Mouse (Mus musculus) spleen, postnatal 14 days (tissue): ENCODE results near the gene Rgma.

ENCODE experiments used
- DNase-seq, 2 experiments: peaks; one replicate each; pipeline ENCODE4 v3.0.0; 2021 to 2022; ENCODE audit warnings: low spot score in 2 of 2

Gene Rgma

DNA sequence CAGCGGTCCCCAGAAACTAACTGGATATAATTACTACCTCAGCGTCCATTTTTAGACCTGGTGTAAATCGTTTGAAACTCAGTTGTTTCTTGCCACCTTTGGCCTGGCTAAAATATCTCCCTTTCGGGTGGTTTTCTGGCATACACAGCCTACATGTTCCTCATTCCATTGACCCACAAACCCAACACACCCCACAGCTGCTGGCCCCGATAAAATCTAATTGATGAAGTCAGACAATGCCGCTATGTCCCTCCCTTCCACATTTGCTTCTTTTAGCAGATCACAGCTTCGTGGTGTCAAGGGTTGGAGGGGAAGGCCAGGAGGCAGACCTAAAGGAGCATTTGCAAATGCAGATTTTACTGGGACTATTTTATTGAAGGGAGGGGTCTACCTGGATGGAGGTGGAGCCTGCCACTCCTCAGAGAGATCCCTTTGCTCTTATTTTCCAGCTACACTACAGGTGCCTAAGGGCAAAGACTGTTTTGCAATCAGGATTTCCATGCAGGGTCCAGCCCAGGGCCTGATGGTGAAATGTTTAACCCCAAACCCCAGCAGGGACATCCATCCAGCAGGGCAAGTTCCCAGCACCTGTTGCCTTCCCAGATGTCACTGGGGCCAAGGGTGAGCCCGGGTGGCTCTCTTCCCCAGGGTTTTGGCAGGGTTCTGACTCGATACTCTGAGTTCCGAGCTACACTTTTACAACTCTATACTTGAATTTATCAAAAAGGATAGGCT is 3.6 kb upstream of the Rgma start:
- no peak for DNase-seq

DNA sequence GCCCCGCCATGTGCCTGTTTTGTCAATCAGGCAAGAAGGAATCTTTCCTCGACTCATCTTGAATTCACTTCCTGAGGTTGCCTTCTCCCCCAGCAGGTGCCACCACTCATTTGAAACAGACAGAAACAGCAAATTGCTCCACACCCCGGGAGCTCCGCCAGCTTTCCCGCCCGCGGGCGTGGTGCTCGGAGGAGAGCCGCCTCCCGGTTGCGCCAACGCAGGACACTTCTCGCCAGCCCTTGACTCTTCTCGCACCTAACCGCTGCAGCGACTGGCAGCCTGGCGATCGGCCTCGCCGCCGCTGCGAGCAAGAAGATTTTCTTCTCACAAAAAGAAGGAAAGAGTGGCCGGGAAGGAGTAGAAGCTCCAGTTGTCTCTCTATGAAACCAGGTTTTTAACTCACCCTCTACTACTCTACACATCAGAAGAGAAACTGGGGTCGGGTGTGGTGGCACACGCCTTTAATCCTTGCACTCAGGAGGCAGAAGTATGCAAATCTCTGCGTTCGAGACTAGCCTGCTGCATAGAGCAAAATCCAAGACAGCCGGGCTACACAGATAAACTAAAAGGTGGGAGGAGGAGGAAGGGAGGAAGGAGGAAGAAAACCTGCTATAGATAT is 2.8 kb upstream of the Rgma start:
- DNase-seq: no peak

DNA sequence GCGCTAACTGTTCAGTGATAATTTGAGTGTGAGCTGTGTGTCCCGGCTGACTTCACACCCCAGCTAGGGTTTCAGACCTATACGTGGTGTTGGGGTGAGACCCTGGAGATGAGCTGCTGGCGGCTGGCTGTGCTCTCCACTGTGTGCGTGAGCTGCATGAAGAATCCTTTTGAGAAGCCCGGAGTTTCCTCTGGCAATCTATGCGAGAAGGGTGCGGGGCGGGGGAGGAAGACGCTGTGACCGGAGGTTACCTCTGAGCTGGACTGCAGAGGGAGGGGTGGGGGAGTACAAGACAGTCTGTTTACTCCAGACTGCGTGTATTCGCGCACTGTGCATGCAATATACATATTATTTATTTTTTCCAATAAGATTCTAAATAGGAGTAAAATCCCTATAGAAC is 582 bp upstream of the Rgma start:
- DNase-seq: no peak

DNA sequence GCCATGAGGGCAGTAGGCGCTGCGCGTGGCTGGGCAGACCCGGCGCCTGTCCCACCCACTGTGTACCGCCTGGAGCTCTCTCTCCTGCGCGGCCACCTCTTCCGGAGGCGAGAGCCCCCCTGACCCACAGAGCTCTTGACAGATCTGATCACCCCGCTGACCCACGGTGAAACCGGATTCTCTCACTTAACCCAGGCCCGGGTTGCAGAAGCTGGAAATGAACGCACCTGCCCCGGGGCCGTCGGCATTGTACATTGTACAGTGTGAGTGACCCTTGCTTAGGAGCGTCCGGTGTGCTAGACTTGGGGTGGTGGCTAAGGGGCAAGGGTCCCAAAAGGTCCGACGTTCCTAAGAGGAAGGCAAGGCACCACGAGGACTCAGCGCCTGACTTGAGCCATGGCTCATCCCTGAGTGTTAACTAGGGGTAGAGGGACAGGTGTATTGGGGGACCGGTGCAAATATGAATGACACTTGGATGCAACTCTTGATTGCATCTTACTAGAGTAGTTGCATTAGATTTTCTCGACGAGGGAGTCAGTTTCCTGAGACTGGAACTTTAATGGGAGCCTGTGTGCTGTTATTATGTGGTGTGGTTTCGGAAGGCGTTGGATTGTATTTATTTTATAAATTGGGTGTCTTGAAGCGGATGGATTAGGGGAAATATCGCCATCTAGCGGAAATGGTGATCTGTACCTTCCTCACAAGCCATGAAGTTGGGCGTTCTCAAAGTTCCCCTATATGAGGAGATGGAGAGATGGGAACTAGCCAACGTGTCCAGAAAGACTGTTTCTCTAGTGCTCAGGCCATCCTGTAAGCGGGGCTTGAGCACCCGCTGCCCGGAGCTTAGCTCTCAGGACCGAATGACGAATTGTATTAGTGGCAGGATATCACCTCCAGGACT is 1.0 kb downstream of the Rgma start:
- DNase-seq: no peak

DNA sequence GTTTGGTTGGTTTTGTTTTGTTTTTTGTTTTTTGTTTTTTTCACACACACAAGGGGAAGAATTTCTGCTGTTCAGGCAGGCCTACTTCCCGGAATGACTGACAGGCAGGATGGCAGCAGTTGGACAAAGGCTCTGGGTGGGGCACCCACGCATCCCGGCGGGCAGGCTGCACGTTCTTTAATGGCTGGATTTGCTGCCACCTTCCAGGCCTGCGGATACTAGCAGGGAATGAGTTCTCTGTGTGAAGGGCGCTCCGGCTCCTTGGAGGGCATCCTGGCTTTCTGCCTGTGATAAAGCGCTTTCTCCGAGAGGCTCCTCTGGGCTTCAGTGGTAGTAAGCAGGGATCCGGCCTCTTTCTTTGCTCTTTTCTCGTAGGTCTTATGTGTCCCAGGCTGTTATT is 2.0 kb downstream of the Rgma start:
- DNase-seq: no peak

DNA sequence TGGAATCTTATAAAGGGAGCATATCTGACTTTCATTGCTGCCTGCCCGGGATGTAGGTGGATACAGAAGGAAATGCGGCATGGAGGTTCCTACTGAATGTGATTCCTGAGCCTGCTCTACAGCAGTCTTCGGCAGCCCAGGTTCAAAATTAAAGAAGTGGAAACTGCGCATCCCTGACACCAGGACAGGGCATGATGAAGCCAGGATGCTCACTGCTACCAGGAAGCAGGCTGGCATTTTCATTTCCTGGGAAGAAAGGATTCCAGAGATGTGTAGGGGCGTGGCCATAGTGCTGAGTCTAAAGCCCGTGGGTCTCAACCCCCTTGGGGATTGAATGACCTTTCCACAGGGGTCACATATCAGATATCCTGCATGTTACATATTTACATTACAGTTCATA is 2.7 kb downstream of the Rgma start:
- DNase-seq: no peak

DNA sequence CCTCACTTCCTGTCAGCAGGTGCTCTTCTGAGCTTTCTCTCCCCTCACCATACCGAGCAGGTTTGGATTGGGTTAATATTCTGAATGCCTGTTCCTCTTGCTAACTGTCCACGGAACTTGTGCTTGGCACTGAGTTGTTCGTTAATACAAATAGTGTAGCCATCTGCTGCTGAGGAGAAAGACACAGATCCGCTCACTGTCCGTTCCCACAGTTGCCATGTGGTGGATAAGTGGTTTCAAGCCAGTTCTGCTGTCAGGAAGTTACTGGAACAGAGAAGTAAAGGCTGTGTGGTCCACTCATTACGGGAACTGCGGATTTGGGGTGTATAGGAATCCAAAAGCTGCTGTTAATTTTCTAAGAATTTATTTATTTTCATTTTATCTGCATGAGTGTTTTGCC is 7.5 kb downstream of the Rgma start:
- DNase-seq: no peak

DNA sequence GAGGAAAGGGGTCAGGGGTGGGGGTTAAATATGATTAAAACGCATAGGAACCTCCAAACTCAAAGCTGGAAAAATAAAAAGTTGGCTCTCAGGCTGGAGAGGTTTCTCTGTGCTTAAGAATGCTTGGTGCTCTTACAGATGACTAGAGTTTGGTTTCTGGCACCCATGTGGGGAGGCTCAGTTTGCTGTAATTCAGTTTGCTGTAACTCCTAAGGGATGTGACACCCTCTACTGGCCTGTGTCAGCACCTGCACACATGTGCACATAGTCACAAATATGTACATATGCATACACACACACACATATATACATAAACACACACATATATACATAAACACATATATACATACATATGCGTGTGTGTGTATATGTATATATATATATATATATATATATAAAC is 13.6 kb downstream of the Rgma start:
- no peak for DNase-seq

DNA sequence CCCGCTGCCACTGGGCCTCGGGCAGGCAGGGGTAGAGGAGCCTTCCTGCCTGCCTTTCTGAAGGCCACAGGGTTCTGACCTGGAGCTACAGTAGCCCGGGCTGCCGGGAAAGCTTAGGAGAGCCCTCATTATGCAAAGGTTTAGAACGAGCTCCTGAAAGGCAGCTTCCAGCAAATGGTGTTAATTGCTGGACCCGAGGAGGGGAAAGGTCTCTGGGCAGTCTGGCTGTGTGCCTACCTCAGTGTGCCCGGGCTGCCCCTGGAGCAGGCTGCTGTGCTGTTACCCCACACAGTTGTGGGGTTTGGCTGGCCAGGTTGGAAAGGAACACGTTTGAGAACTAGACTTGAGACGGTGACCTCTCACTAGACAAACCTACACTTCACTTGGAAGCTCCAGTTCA is 14.1 kb downstream of the Rgma start:
- DNase-seq: no peak

DNA sequence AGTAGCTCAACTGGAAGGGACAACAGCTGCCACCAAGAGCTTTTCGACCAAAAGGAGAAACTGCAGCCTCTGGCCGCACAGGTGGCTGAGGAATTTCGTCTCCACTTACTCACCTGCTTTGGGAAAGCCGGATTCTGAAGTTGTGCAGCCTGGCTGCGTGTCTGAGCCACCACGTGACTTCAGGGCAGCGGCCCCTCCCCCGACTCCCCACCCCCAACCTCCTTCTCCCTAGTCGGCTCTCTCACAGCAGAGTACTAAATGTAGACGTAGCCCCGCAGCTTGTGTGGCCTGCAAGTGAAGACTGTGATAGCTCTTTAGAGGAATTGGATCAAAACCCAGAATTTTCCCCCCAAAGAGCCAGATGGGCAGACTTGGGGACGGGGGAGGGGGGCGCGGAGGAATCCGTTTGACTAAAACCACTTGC is 14.6 kb downstream of the Rgma start:
- DNase-seq: no peak

DNA sequence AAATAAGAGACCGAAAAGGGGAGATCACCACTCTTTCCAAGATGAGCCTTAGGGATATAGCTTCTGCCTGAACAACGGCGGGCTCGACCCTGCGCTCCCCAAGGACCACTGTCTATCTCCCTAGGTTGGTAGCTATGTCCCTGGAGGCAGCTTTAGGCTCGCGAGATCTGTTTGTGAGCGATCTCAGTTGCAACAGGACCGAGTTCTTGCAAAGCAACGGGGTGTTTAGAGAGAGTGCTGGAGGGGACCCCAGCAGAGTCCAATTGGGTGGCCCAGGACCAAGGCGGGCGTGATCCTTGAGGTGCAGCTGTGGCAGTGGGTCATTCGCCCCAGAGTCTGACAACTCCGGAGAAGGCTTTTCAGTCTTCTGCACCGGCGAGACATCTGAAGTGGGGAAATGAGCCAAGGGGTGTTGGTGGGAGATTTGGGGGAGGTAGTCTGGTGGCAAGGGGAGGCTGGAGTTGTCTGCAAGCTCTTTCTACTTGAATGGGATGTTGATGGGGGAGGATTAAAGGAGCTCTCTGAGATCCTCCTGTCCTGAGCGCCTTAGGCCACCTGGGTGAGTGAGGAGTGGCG is 15.2 kb downstream of the Rgma start:
- no peak for DNase-seq

DNA sequence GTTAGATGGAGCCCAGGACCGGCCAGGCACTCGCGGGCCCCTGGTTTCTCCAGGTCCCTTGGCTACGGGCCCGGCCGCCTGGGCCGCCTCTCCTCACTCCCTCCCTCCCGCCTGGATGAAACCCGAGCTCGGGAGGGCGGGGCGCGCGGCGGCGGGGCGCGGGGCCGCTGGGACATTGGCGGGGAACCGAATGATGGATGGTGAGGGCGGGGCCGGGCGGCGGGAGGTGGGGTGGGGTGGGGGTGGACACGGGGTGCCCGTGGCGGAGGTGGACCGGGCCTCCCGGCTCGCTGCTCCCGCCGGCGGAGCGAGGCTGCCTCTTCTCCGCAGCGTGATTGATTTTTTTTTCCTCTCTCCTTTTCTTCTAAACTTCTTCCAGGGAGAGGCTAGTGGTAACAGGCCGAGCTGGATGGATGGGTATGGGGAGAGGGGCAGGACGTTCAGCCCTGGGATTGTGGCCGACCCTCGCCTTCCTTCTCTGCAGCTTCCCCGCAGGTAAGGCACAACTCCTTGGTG is 15.8 kb downstream of the Rgma start:
- peak in 1 of 2 experiments; percentile 11 for DNase-seq

DNA sequence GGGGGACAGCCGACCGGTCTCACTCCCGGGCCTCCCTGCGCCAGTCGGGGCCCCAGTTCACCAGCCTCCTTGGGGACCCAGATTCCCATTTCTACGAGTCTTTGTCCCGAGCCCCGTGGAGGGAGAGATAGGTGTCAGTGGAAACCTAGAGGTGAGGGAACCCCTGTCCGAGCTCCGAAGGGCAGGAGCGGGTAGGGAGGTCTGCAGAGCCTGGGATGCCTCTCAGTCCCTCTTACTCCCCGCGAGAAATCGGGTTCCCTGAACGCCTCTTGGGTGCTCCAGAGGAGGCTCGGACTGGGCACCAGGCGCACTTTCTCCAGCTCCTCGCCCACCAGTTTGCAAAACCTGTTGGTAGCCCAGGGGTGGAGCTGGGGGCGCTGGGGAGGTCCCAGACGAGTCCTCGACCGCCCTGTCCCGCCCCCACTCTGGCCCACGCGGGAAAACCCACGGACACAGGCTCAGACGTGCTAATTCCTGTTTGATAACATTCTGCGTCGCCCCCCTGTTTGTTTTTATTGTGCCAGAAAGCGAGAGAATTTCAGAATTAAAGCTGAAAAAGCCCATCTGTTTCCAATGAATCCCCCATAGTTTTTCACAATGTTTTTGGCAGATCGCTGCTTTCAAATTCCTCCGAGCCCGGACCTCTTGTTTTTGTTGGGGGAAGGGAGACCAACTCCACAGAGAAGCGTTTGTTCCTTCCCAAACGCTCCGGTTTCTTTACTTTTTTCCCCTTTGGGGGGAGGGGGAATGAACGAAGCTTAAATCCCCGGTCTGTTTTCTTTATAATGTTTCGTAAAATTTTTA is 16.4 kb downstream of the Rgma start:
- DNase-seq: no peak

DNA sequence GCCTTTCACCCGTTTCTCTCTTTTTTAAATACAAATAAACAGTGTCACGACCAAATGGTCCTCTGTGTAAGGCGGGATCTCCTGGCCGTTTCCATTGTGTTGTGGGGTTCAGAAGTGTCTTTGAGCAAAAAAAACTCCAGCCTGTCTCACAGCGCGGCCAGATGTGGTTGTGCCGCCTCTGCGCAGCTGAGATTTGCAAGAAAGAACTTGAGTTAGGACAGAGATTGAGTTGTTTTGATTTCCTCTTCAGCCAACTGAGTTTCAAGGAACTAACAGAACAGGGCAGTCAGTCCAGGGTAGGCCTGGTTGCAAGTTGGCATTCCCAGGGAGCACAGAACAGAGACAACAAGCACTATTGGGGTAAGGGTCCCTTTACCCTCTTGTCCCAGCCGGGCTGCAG is 17.1 kb downstream of the Rgma start:
- no peak for DNase-seq

DNA sequence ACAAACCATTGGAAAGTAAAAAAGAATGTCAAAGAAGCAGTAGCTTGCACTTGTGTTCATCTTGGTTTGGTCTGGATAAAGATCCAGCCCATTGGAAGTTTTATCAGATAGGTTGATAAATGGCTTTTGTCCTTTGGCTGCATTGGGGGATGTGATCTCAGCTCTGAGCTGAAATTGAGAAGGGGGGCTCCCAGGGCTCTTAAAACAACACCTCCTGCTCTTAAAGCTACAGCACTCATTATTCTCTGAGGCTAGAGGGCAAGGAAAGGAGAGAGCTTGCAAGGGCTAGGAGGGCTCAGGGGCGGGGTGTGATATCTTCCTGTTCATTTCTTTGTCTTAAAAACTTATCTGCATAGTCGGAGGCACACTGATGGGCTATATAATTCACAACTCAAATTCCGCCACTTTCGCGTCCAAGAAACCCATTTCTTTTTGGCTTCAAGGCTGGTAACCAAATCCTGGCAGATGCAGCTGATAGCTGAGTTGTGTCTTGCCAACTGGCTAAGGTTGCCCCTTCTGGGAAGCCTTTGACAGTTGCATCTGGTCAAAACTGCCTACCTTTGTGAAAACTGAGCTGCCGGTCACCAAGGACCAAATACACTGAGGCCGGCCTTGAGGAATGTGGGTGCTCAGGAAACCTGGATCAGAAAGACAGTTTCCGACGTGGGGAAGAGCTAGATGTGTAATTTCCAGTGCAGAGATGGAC is 18.2 kb downstream of the Rgma start:
- DNase-seq: no peak

DNA sequence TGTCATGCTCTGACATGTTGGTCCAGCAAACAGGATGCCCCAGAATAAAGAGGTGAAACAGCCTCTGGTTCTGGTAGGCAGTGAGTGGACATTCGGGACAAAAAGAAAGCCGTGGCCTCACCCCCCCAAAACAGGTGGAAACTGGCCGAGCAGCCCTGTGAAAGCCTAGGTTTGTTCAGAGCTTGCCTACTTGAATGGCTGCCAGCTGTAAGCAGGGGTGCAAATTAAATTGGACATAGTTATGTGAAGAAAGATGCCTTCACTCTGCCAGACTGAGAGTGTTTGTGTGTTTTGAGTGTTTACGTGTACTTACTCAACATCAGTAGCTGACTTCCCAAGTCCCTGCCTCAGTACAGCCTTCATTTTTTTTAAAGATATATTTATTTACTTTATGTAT is 18.7 kb downstream of the Rgma start:
- DNase-seq: no peak

DNA sequence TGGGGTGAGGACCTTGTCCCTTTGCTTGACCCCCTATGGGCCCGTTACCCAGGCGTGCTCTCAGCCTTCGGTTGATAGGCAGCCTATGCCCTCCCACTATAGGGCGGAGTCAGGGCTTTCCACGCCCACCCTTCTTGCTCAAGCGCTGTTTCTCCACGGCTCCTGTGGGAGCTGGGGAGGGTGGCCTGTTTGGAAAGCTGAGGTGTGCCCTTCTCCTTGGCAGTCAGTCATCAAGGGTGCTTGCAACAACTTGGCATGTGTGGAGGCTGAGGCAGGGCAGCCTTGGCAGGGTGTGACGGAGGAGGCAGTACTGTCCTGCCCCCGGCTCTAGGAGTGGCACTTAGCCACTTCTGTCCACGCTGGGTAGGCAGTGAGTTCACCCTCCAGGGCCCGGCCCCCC is 23.0 kb downstream of the Rgma start:
- peak in 1 of 2 experiments; percentile 18 for DNase-seq

DNA sequence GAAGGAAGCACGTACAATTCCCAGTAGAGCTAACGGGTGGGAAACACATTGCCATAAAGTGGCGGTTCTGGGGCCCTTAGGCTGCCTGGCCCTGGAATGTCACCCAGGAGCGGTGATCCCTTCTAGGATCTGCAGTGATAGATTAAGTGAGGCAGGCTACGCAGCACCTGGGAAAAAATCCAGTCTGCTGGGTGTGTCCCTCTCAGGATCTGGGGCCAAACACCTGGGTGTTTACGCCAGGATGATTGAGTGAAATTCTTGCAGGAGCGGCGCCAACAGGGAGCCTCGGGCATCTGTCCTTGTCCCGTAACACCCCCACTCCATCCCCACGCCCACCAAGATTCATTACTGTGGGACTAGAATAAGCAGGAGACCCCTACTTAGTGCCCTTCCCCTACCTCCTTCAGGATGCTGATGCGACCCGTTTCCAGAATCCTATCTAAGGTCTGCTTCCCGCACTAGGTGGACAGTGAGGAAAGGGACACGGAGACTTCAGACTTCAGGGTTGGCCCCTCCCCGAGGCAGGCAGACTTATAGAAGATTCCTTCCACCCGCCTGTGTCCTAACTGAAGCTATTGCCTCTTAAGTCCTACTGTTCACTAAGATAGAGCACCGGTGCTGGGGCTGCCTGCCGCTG is 23.6 kb downstream of the Rgma start:
- no peak for DNase-seq

DNA sequence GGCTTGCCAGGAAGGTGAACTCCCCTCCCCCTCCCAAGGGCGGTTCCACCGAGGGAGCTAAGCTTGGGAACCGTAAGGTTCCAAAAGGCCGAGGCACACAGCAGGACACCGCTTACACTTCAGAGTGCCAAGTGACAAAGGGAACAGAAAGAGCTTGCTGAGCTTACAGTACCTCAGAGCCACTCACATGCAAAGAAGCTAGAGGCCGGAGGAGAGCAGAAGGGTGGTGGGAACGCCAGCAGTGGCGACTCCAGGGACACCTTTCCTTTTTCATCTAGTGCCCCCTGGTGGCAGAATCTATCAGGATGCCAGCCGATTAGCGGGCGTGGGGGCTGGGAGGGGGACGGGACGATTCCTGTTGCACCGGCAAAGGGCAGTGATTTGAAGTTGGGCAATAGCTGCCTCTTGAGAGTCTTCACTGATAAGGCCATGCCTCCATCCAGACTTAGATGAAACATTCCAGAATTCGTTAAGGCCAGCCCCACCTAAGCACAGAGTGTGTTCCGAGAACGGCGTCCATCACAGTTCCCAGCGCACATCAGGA is 24.3 kb downstream of the Rgma start:
- DNase-seq: peak in 1 of 2 experiments; percentile 34
